In genomic region chr19:11639038-11639437, GRCm38 (mm10) we compare ENCODE assay signal across 32 mouse cellular contexts. TPM values are rescaled to one million over a fixed set of nuclear protein-coding genes. Genes with fewer than 3 reads are reported as not detected.
"Had no signal": no experiment of that assay in that cellular context is flagged by ENCODE, and none has a peak within 500 bp of the region (broad histone marks: within the 10 kb centered on the region; RNA-seq: fewer than 3 reads in every experiment).

No protein-coding gene starts in this region.

- H3K9ac ChIP-seq: heart, embryonic 12.5 days; hindbrain, embryonic 12.5 days; hindbrain, embryonic 14.5 days; intestine, embryonic 15.5 days; limb, embryonic 12.5 days; liver, embryonic 13.5 days had no signal

- H3K4me1 ChIP-seq: heart, embryonic 10.5 days; heart, embryonic 12.5 days; hindbrain, embryonic 10.5 days; hindbrain, embryonic 12.5 days; intestine, embryonic 15.5 days; limb, embryonic 10.5 days; limb, embryonic 12.5 days; liver, embryonic 13.5 days had no signal

- H3K9me3 ChIP-seq: heart, embryonic 10.5 days; hindbrain, embryonic 10.5 days; hindbrain, embryonic 12.5 days; intestine, embryonic 15.5 days; limb, embryonic 10.5 days; limb, embryonic 12.5 days; liver, embryonic 13.5 days had no signal

- H3K4me3 ChIP-seq: gastrocnemius, adult 2 months; heart, embryonic 10.5 days; heart, embryonic 12.5 days; hindbrain, embryonic 10.5 days; hindbrain, embryonic 12.5 days; intestine, embryonic 15.5 days; layer of hippocampus, adult 2 months; left cerebral cortex, adult 2 months; limb, embryonic 10.5 days; limb, embryonic 12.5 days; liver, embryonic 13.5 days had no signal

- H3K27me3 ChIP-seq: heart, embryonic 12.5 days; hindbrain, embryonic 12.5 days; intestine, embryonic 15.5 days; limb, embryonic 12.5 days; liver, embryonic 13.5 days had no signal

- H3K27ac ChIP-seq: gastrocnemius, adult 2 months; heart, embryonic 10.5 days; hindbrain, embryonic 10.5 days; hindbrain, embryonic 12.5 days; hindbrain, embryonic 14.5 days; intestine, embryonic 15.5 days; layer of hippocampus, adult 2 months; left cerebral cortex, adult 2 months; limb, embryonic 10.5 days; limb, embryonic 12.5 days; liver, embryonic 13.5 days had no signal

- H3K4me2 ChIP-seq: heart, embryonic 12.5 days; hindbrain, embryonic 12.5 days; hindbrain, embryonic 14.5 days; intestine, embryonic 15.5 days; limb, embryonic 12.5 days; liver, embryonic 13.5 days had no signal

- DNase-seq: gastrocnemius, adult 2 months; gastrocnemius, postnatal 10 days; gastrocnemius, postnatal 25 days; heart, adult 18-20 months; heart, postnatal 10 days; heart, postnatal 4 days; kidney, adult 18-20 months; kidney, adult 8-10 months; kidney, postnatal 10 days; kidney, postnatal 25 days; kidney, postnatal 4 days; liver, embryonic 13.5 days had no signal

- H3K36me3 ChIP-seq: heart, embryonic 10.5 days; heart, embryonic 12.5 days; hindbrain, embryonic 10.5 days; hindbrain, embryonic 12.5 days; intestine, embryonic 15.5 days; limb, embryonic 10.5 days; limb, embryonic 12.5 days; liver, embryonic 13.5 days had no signal

- ATAC-seq: hindbrain, embryonic 16.5 days; inflammation-experienced regulatory T-cells, adult 6 months; intestine, embryonic 15.5 days; intestine, postnatal 0 days had no signal

RNA-seq across cellular contexts. Expression of gene Ms4a3, which starts 1.6 kb away (rescaled TPM):
- polyA plus RNA-seq: heart, embryonic 10.5 days; heart, embryonic 14.5 days; hindbrain, embryonic 10.5 days; hindbrain, embryonic 12.5 days; hindbrain, embryonic 14.5 days; hindbrain, embryonic 16.5 days; inflammation-experienced regulatory T-cells, adult 6 months; intestine, postnatal 0 days; kidney, embryonic 14.5 days; kidney, embryonic 16.5 days; limb, embryonic 10.5 days; limb, embryonic 12.5 days; liver, adult 2 months had no signal

RNA-seq across cellular contexts. Expression of gene Ms4a2, which starts 15.5 kb away (rescaled TPM):
- polyA plus RNA-seq: heart, embryonic 12.5 days; heart, embryonic 14.5 days; hindbrain, embryonic 10.5 days; hindbrain, embryonic 12.5 days; hindbrain, embryonic 14.5 days; limb, embryonic 10.5 days; limb, embryonic 12.5 days; liver, adult 2 months had no signal

RNA-seq across cellular contexts. Expression of gene Oosp2, which starts 21.3 kb away (rescaled TPM):
- polyA plus RNA-seq: heart, embryonic 10.5 days; heart, embryonic 12.5 days; heart, embryonic 14.5 days; heart, embryonic 16.5 days; hindbrain, embryonic 10.5 days; hindbrain, embryonic 12.5 days; hindbrain, embryonic 14.5 days; hindbrain, embryonic 16.5 days; inflammation-experienced regulatory T-cells, adult 6 months; intestine, embryonic 15.5 days; intestine, postnatal 0 days; kidney, embryonic 14.5 days; kidney, embryonic 16.5 days; limb, embryonic 10.5 days; limb, embryonic 12.5 days; limb, embryonic 14.5 days; liver, adult 2 months; liver, embryonic 13.5 days had no signal

RNA-seq across cellular contexts. Expression of gene Oosp1, which starts 51.9 kb away (rescaled TPM):
- polyA plus RNA-seq: heart, embryonic 10.5 days; heart, embryonic 12.5 days; heart, embryonic 14.5 days; heart, embryonic 16.5 days; hindbrain, embryonic 10.5 days; hindbrain, embryonic 12.5 days; hindbrain, embryonic 14.5 days; hindbrain, embryonic 16.5 days; inflammation-experienced regulatory T-cells, adult 6 months; intestine, embryonic 15.5 days; intestine, postnatal 0 days; kidney, embryonic 14.5 days; kidney, embryonic 16.5 days; limb, embryonic 10.5 days; limb, embryonic 12.5 days; limb, embryonic 14.5 days; liver, adult 2 months; liver, embryonic 13.5 days; liver, embryonic 16.5 days had no signal
